ENCODE assay signal across 8 mouse cellular contexts in the genomic region with DNA sequence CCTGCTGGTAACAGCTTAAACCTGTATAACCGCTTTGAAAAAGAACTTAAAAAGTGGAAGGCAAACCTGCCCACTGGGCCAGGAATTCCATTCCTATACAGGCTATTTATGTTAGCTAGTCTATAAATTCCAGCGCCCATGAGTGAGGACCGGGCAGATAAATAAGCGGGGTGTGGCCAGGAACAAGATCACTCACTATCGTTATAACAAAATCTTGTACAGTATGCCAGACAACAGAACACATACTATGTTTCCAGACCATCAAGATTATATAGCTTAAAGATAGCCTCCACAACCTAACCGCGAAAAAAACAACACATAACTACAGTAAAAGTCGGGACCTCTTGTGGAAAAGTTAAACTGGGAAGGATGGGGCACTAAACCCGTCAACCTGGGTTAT. TPM values are rescaled to one million over a fixed set of nuclear protein-coding genes. Genes with fewer than 3 reads are reported as not detected.
DNase-seq lines count a peak whose midpoint lies in the region; ATAC-seq and TF ChIP-seq lines count a peak whose summit lies in the region.

No protein-coding gene starts in this region.

- H3K4me1 ChIP-seq in heart, adult 2 months (ENCODE audit: control insufficient read depth, insufficient read depth, low read length), result no peaks in the 10 kb centered on the region
- peaks cover 54% of the 10 kb centered on the region for H3K4me1 ChIP-seq in E14TG2a.4 (replicated peaks; ENCODE audit: low read depth, low read length)
- H3K4me1 ChIP-seq in forebrain, embryonic 13.5 days, result peaks cover 23% of the 10 kb centered on the region
- H3K4me1 ChIP-seq in liver, embryonic 15.5 days (replicated peaks), result peaks cover 42% of the 10 kb centered on the region

- WGBS in heart, adult 2 months, result under 1% methylated on average over 9 of the region's 9 CpGs
- WGBS in forebrain, embryonic 13.5 days, result 2% methylated on average over 9 of the region's 9 CpGs
- 2% methylated on average over 9 of the region's 9 CpGs for WGBS in liver, embryonic 15.5 days (ENCODE audit: insufficient replicate concordance)

- no peaks in the 10 kb centered on the region for H3K79me2 ChIP-seq in heart, adult 2 months (replicated peaks; ENCODE audit: control insufficient read depth, insufficient read depth, low read length)

- ATAC-seq in forebrain, embryonic 13.5 days, result 0 out of 2 replicates have a peak, but pooled peaks have one; percentile 0
- peak; percentile 49 for ATAC-seq in liver, embryonic 15.5 days (ENCODE audit: insufficient read depth)
- no peak for ATAC-seq in CD4-positive, CD25-positive, alpha-beta regulatory T cell, adult 4 months

- no peak for DNase-seq in heart, adult 2 months
- DNase-seq in heart, postnatal 36 days, result no peak
- DNase-seq in adrenal gland, postnatal 4 days (ENCODE audit: low spot score in 2 of 2), result no peak
- DNase-seq in gastrocnemius, postnatal 25 days, result no peak

- H3K27ac ChIP-seq in heart, adult 2 months, result peak overlapping the region; percentile 80
- peak overlapping the region; percentile 77 for H3K27ac ChIP-seq in forebrain, embryonic 13.5 days
- H3K27ac ChIP-seq in liver, embryonic 15.5 days (replicated peaks), result peak overlapping the region; percentile 98

- no peaks in the 10 kb centered on the region for H3K27me3 ChIP-seq in heart, adult 2 months (ENCODE audit: control insufficient read depth, insufficient read depth, low read length)
- H3K27me3 ChIP-seq in E14TG2a.4 (ENCODE audit: insufficient read depth, low read length), result no peaks in the 10 kb centered on the region
- H3K27me3 ChIP-seq in forebrain, embryonic 13.5 days, result no peaks in the 10 kb centered on the region
- no peaks in the 10 kb centered on the region for H3K27me3 ChIP-seq in liver, embryonic 15.5 days

- H3K9ac ChIP-seq in heart, adult 2 months (ENCODE audit: low read depth, low read length), result peak overlapping the region; percentile 81
- peak overlapping the region; percentile 65 for H3K9ac ChIP-seq in forebrain, embryonic 13.5 days
- H3K9ac ChIP-seq in liver, embryonic 15.5 days, result peak overlapping the region; percentile 63

- TF ChIP-seq CTCF in heart, adult 2 months (IDR thresholded peaks at IDR 0.05), result no peak
- no peak for TF ChIP-seq CTCF in E14TG2a.4 (conservative IDR thresholded peaks at IDR 0.05; ENCODE audit: low read length)

- peak overlapping the region; percentile 86 for H3K4me3 ChIP-seq in heart, adult 2 months
- peak overlapping the region; percentile 91 for H3K4me3 ChIP-seq in E14TG2a.4 (replicated peaks; ENCODE audit: low read length)
- H3K4me3 ChIP-seq in forebrain, embryonic 13.5 days, result peak overlapping the region; percentile 70
- peak overlapping the region; percentile 87 for H3K4me3 ChIP-seq in liver, embryonic 15.5 days (replicated peaks)

- no peaks in the 10 kb centered on the region; the same call in 1 of the 2 replicates for H3K36me3 ChIP-seq in heart, adult 2 months (ENCODE audit: control insufficient read depth, insufficient read depth, low read length)
- H3K36me3 ChIP-seq in E14TG2a.4 (ENCODE audit: insufficient read depth, low read length), result peaks cover 66% of the 10 kb centered on the region
- H3K36me3 ChIP-seq in forebrain, embryonic 13.5 days (ENCODE audit: poor library complexity, severe bottlenecking), result peaks cover 35% of the 10 kb centered on the region
- H3K36me3 ChIP-seq in liver, embryonic 15.5 days (replicated peaks), result peaks cover 40% of the 10 kb centered on the region

- no peak for TF ChIP-seq EP300 in heart, adult 2 months (IDR thresholded peaks at IDR 0.05; ENCODE audit: insufficient read depth, low read depth, low read length)

- intact Hi-C loops in heart, adult 2 months (cut with DNase I), result loop anchor here (5.0 kb wide), 1 partner anchor 337 kb away; no protein-coding TSS in a partner anchor
- intact Hi-C loops in heart, postnatal 36 days (cut with DNase I), result no loop called here

- H3K4me2 ChIP-seq in forebrain, embryonic 13.5 days, result peak overlapping the region; percentile 68
- H3K4me2 ChIP-seq in liver, embryonic 15.5 days, result peak overlapping the region; percentile 91

- no peak for TF ChIP-seq POLR2A in heart, adult 2 months (IDR thresholded peaks at IDR 0.05; ENCODE audit: insufficient read depth, low read depth, low read length)

- no peaks in the 10 kb centered on the region for H3K9me3 ChIP-seq in E14TG2a.4 (ENCODE audit: low read length)
- no peaks in the 10 kb centered on the region for H3K9me3 ChIP-seq in forebrain, embryonic 13.5 days (replicated peaks)
- no peaks in the 10 kb centered on the region for H3K9me3 ChIP-seq in liver, embryonic 15.5 days (replicated peaks)

RNA-seq across cellular contexts. Expression of a gene that starts 0.7 kb away (rescaled TPM):
- 10 to 100 TPM; 30.4 to 32.5 TPM for total RNA-seq in heart, adult 2 months (2021)
- polyA plus RNA-seq in heart, adult 2 months (2012; rRNA removed), result 40.6 and 50.4 TPM in 2 replicates
- 10 to 100 TPM; 34.1 to 38.5 TPM for total RNA-seq in heart, postnatal 36 days (2021)
- polyA plus RNA-seq in forebrain, embryonic 13.5 days (2015; fragmentation: Nextera tagmentation; extraction: Ambion mirVana), result 91.7 and 96.1 TPM in 2 replicates
- polyA plus RNA-seq in liver, embryonic 15.5 days (2015; fragmentation: Nextera tagmentation; extraction: Ambion mirVana), result 44.1 TPM in 2 replicates
- polyA plus RNA-seq in CD4-positive, CD25-positive, alpha-beta regulatory T cell, adult 4 months (2017; shearing (Covaris generic)), result 10 to 100 TPM; 40.8 to 68.8 TPM
- 10 to 100 TPM; 36.1 to 39.7 TPM for total RNA-seq in adrenal gland, postnatal 4 days (2021)
- 100 to 1,000 TPM; 125 to 189 TPM for total RNA-seq in gastrocnemius, postnatal 25 days (2021)

RNA-seq across cellular contexts. Expression of a gene that starts 0.8 kb away (rescaled TPM):
- total RNA-seq in heart, adult 2 months (2021), result 1 to 10 TPM; 3.3 to 3.5 TPM
- polyA plus RNA-seq in heart, adult 2 months (2012; rRNA removed), result 1.5 and 3.9 TPM in 2 replicates
- 1 to 10 TPM; 3.6 to 4.1 TPM for total RNA-seq in heart, postnatal 36 days (2021)
- 30.9 and 33.4 TPM in 2 replicates for polyA plus RNA-seq in forebrain, embryonic 13.5 days (2015; fragmentation: Nextera tagmentation; extraction: Ambion mirVana)
- 11.7 and 14.5 TPM in 2 replicates for polyA plus RNA-seq in liver, embryonic 15.5 days (2015; fragmentation: Nextera tagmentation; extraction: Ambion mirVana)
- 10 to 100 TPM; 45.6 to 56.3 TPM for polyA plus RNA-seq in CD4-positive, CD25-positive, alpha-beta regulatory T cell, adult 4 months (2017; shearing (Covaris generic))
- 10 to 100 TPM; 21.3 to 21.8 TPM for total RNA-seq in adrenal gland, postnatal 4 days (2021)
- 1 to 10 TPM; 4.9 to 7.0 TPM for total RNA-seq in gastrocnemius, postnatal 25 days (2021)

RNA-seq across cellular contexts. Expression of a gene that starts 11.4 kb away (rescaled TPM):
- not detected for total RNA-seq in heart, adult 2 months (2021)
- 0.10 and 0.23 TPM in 2 replicates for polyA plus RNA-seq in heart, adult 2 months (2012; rRNA removed)
- total RNA-seq in heart, postnatal 36 days (2021), result not detected
- 0.20 and 0.52 TPM in 2 replicates for polyA plus RNA-seq in forebrain, embryonic 13.5 days (2015; fragmentation: Nextera tagmentation; extraction: Ambion mirVana)
- 0.30 and 0.39 TPM in 2 replicates for polyA plus RNA-seq in liver, embryonic 15.5 days (2015; fragmentation: Nextera tagmentation; extraction: Ambion mirVana)
- polyA plus RNA-seq in CD4-positive, CD25-positive, alpha-beta regulatory T cell, adult 4 months (2017; shearing (Covaris generic)), result under 1 TPM; 0.73 to 0.94 TPM
- under 1 TPM; 0.20 to 0.28 TPM for total RNA-seq in adrenal gland, postnatal 4 days (2021)
- total RNA-seq in gastrocnemius, postnatal 25 days (2021), result not detected

RNA-seq across cellular contexts. Expression of a gene that starts 19.0 kb away (rescaled TPM):
- not detected for total RNA-seq in heart, adult 2 months (2021)
- 0.18 and 0.32 TPM in 2 replicates for polyA plus RNA-seq in heart, adult 2 months (2012; rRNA removed)
- total RNA-seq in heart, postnatal 36 days (2021), result not detected
- 1.5 TPM in 2 replicates for polyA plus RNA-seq in forebrain, embryonic 13.5 days (2015; fragmentation: Nextera tagmentation; extraction: Ambion mirVana)
- 0.20 and 0.33 TPM in 2 replicates for polyA plus RNA-seq in liver, embryonic 15.5 days (2015; fragmentation: Nextera tagmentation; extraction: Ambion mirVana)
- polyA plus RNA-seq in CD4-positive, CD25-positive, alpha-beta regulatory T cell, adult 4 months (2017; shearing (Covaris generic)), result 1 to 10 TPM in 1 of 2 experiments, under 1 TPM in 1; 0.82 to 2.3 TPM
- under 1 TPM; 0.79 to 0.98 TPM for total RNA-seq in adrenal gland, postnatal 4 days (2021)
- total RNA-seq in gastrocnemius, postnatal 25 days (2021), result not detected

RNA-seq across cellular contexts. Expression of a gene that starts 23.9 kb away (rescaled TPM):
- total RNA-seq in heart, adult 2 months (2021), result under 1 TPM in 1 of 2 experiments, not detected in 1; 0.30 TPM
- 0.47 and 0.50 TPM in 2 replicates for polyA plus RNA-seq in heart, adult 2 months (2012; rRNA removed)
- total RNA-seq in heart, postnatal 36 days (2021), result under 1 TPM; 0.11 to 0.19 TPM
- 1.5 and 2.1 TPM in 2 replicates for polyA plus RNA-seq in forebrain, embryonic 13.5 days (2015; fragmentation: Nextera tagmentation; extraction: Ambion mirVana)
- 0.40 and 0.70 TPM in 2 replicates for polyA plus RNA-seq in liver, embryonic 15.5 days (2015; fragmentation: Nextera tagmentation; extraction: Ambion mirVana)
- polyA plus RNA-seq in CD4-positive, CD25-positive, alpha-beta regulatory T cell, adult 4 months (2017; shearing (Covaris generic)), result under 1 TPM; 0.62 to 0.75 TPM
- 1 to 10 TPM; 1.6 to 3.4 TPM for total RNA-seq in adrenal gland, postnatal 4 days (2021)
- total RNA-seq in gastrocnemius, postnatal 25 days (2021), result 1 to 10 TPM in 1 of 2 experiments, under 1 TPM in 1; 0.41 to 1.2 TPM
